Mouse (Mus musculus) cerebellum, postnatal 36 days (tissue): ENCODE data around the gene Slit1.
A peak's percentile ranks its signal among the peaks of the same experiment; 100 is the strongest.

Source experiments
- DNase-seq, 2 experiments: peaks; one replicate each; pipeline ENCODE4 v3.0.0; 2021 to 2022; ENCODE audit warnings: mixed read lengths in 2 of 2

Slit1 gene

GRCm38 (mm10) chr19:41686194-41686593 lies 57.3 kb downstream of the Slit1 start:
- DNase-seq = no peak

- no peak for DNase-seq
Measured at GRCm38 (mm10) chr19:41685453-41686086, 57.9 kb downstream of the Slit1 start.

- no peak for DNase-seq
Measured at GRCm38 (mm10) chr19:41684874-41685273, 58.6 kb downstream of the Slit1 start.

GRCm38 (mm10) chr19:41683951-41684350 lies 59.5 kb downstream of the Slit1 start:
- no peak for DNase-seq

GRCm38 (mm10) chr19:41680267-41680666 lies 63.2 kb downstream of the Slit1 start:
- DNase-seq = no peak

- DNase-seq = no peak
Measured at GRCm38 (mm10) chr19:41679028-41679427, 64.4 kb downstream of the Slit1 start.

GRCm38 (mm10) chr19:41677575-41677974 lies 65.9 kb downstream of the Slit1 start:
- DNase-seq = no peak

- no peak for DNase-seq
Measured at GRCm38 (mm10) chr19:41675583-41675982, 67.9 kb downstream of the Slit1 start.

- DNase-seq = no peak
Measured at GRCm38 (mm10) chr19:41674366-41674765, 69.1 kb downstream of the Slit1 start.

- no peak for DNase-seq
Measured at GRCm38 (mm10) chr19:41672836-41673235, 70.6 kb downstream of the Slit1 start.

- no peak for DNase-seq
Measured at GRCm38 (mm10) chr19:41670931-41671330, 72.5 kb downstream of the Slit1 start.

GRCm38 (mm10) chr19:41670473-41670872 lies 73.0 kb downstream of the Slit1 start:
- DNase-seq = no peak

- DNase-seq = no peak
Measured at GRCm38 (mm10) chr19:41669747-41670342, 73.6 kb downstream of the Slit1 start.

- DNase-seq = no peak
Measured at GRCm38 (mm10) chr19:41667591-41667990, 75.9 kb downstream of the Slit1 start.

GRCm38 (mm10) chr19:41665941-41666340 lies 77.5 kb downstream of the Slit1 start:
- DNase-seq = no peak

GRCm38 (mm10) chr19:41663506-41664242 lies 79.8 kb downstream of the Slit1 start:
- DNase-seq = no peak

GRCm38 (mm10) chr19:41661466-41661865 lies 82.0 kb downstream of the Slit1 start:
- DNase-seq = no peak

GRCm38 (mm10) chr19:41660999-41661374 lies 82.5 kb downstream of the Slit1 start:
- no peak for DNase-seq

GRCm38 (mm10) chr19:41660294-41660998 lies 83.0 kb downstream of the Slit1 start:
- peak in 1 of 2 experiments; percentile 10 for DNase-seq

- no peak for DNase-seq
Measured at GRCm38 (mm10) chr19:41657446-41657845, 86.0 kb downstream of the Slit1 start.

GRCm38 (mm10) chr19:41656671-41657070 lies 86.8 kb downstream of the Slit1 start:
- DNase-seq = no peak

- DNase-seq = peak; percentile 64 to 68
Measured at GRCm38 (mm10) chr19:41655970-41656369, 87.5 kb downstream of the Slit1 start.

GRCm38 (mm10) chr19:41655089-41655783 lies 88.2 kb downstream of the Slit1 start:
- no peak for DNase-seq
